Mouse (Mus musculus) G1E (cell line): ENCODE results near the gene Ccser2. TPM values are rescaled to one million over a fixed set of nuclear protein-coding genes. Genes with fewer than 3 reads are reported as not detected.

Experiments used
- ATAC-seq: 2 replicates; pipeline ENCODE4 v1.8.0; 2016; ENCODE audit warnings: mild to moderate bottlenecking; ENCODE audit not compliant: insufficient number of reproducible peaks, poor library complexity, low FRiP score, severe bottlenecking; ENCODE audit errors: extremely low read depth
- DNase-seq: peaks from one replicate; pipeline ENCODE4 v3.0.0; 2012; ENCODE audit warnings: low spot score
- H3K27me3 ChIP-seq: 2 replicates; pipeline ENCODE4 v1.6.1; 2012; ENCODE audit warnings: mild to moderate bottlenecking, low read length, inconsistent platforms; ENCODE audit not compliant: insufficient read depth
- H3K36me3 ChIP-seq: replicated peaks from 2 replicates; pipeline ENCODE3; 2012; ENCODE audit warnings: mild to moderate bottlenecking, inconsistent platforms
- H3K4me1 ChIP-seq: 2 replicates; pipeline ENCODE4 v1.6.1; 2012; ENCODE audit warnings: low read depth, low read length, inconsistent platforms, mixed read lengths; ENCODE audit not compliant: insufficient read depth
- H3K4me3 ChIP-seq: 2 replicates; pipeline ENCODE4 v1.5.1; 2012; ENCODE audit warnings: low read depth, mild to moderate bottlenecking, inconsistent platforms, low read length, moderate library complexity, mixed read lengths
- H3K9me3 ChIP-seq: replicated peaks from 2 replicates; pipeline ENCODE4 v1.6.1; 2012; ENCODE audit warnings: inconsistent platforms
- CTCF ChIP-seq: IDR thresholded peaks from 2 replicates; pipeline ENCODE4 v1.5.1; 2012; ENCODE audit warnings: low read depth, low read length, inconsistent platforms, mixed read lengths
- GATA1 ChIP-seq: IDR thresholded peaks from 2 replicates; pipeline ENCODE4 v1.6.1; 2012; ENCODE audit warnings: borderline replicate concordance, low read length, inconsistent platforms, mixed read lengths
- GATA2 ChIP-seq: IDR thresholded peaks from 2 replicates; pipeline ENCODE4 v1.6.1; 2012; ENCODE audit warnings: low read depth, low read length, inconsistent platforms, borderline replicate concordance
- POLR2AphosphoS5 ChIP-seq: IDR thresholded peaks from 2 replicates; pipeline ENCODE4 v1.6.1; 2012; ENCODE audit warnings: low read depth, low read length, inconsistent platforms; ENCODE audit not compliant: insufficient replicate concordance
- TAL1 ChIP-seq: conservative IDR thresholded peaks from 2 replicates; pipeline ENCODE4 v1.6.1; 2012; ENCODE audit warnings: low read depth, low read length, inconsistent platforms, mixed read lengths
- polyA plus RNA-seq: library from polyadenylated mRNA; stranded (reverse); fragments of >175 nt; gene quantifications from 2 replicates; pipeline ENCODE4 v1.2.3, GENCODE M21; 2012
- total RNA-seq, 2 experiments: library from RNA; stranded (forward) in 1 of 2; stranded (reverse) in 1 of 2; fragments of 200-1000 nt in 1 of 2; fragments of >200 nt in 1 of 2; fragmentation: Nextera tagmentation in 1 of 2; gene quantifications; 2 replicates each; pipeline ENCODE4 v1.2.3; 2014 to 2017

Gene Ccser2
- total RNA-seq (2014; fragmentation: Nextera tagmentation) (15.0 and 16.9 TPM in 2 replicates), total RNA-seq (2017) (7.3 and 7.5 TPM in 2 replicates), polyA plus RNA-seq (0.53 and 0.55 TPM in 2 replicates)

DNA sequence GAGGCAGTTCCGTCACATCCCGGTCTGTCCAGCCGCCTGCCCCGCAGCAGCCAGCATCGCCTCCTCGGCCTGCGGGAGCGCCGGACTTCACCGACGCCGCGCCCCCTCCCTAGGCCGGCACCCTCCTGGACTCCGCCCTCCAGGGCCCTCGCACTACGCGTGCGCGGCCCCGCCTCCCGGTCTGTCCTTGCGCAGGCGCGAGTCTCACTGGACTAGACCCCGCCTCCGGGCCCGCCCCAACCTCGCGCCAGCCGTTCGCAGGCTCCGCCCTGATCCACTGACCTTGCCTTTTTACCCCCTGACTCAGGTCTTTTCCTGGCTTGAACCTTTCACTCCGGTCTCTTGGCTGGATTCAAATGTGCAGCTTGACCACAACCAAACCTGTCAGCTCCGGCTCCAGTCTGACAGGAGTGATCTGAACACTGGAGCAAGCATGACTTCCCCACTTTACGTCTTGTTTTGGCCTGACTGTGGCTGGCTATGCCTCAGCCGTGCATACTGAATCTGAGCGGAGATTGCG is at the start of gene Ccser2:
TSS of gene Ccser2 (minus strand) at position 150 of the 520 bp plus-strand sequence.
- ATAC-seq = peak; percentile 90
- peaks cover 17% of the 10 kb centered on the region for H3K4me1 ChIP-seq
- no peaks in the 10 kb centered on the region for H3K27me3 ChIP-seq
- peak within 1 kb of the TSS; percentile 95 for H3K4me3 ChIP-seq
- no peaks in the 10 kb centered on the region for H3K9me3 ChIP-seq
- no peaks in the 10 kb centered on the region for H3K36me3 ChIP-seq
- TF ChIP-seq GATA2 (no peak), GATA1 (no peak), TAL1 (no peak), CTCF (no peak)
- peak; percentile 83 for DNase-seq

DNA sequence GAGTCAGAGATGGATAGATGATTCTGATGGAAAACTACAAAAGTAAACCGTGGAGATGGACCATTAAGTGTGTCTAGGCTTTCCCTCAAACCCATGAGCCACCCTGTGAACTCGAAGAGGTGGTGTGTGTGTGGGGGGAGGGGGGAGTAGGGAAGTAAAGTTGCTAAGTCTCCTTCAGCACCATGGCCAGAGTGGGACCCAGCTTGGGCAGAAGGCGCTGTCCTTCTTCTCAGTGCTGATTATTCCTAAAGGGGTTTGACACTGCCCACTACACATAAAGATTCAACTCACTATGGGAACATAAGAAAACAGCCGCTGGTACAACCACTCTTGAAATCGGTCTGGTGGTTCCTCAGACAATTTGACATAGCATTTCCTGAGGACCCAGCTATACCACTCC is 47.3 kb upstream of the Ccser2 start:
- Histone ChIP-seq H3K4me3 (no peak overlapping the region), H3K36me3 (no peaks in the 10 kb centered on the region), H3K9me3 (no peaks in the 10 kb centered on the region), H3K4me1 (no peaks in the 10 kb centered on the region), H3K27me3 (no peaks in the 10 kb centered on the region)
- no peak for ATAC-seq
- no peak for TF ChIP-seq TAL1
- TF ChIP-seq CTCF = no peak
- DNase-seq = no peak

DNA sequence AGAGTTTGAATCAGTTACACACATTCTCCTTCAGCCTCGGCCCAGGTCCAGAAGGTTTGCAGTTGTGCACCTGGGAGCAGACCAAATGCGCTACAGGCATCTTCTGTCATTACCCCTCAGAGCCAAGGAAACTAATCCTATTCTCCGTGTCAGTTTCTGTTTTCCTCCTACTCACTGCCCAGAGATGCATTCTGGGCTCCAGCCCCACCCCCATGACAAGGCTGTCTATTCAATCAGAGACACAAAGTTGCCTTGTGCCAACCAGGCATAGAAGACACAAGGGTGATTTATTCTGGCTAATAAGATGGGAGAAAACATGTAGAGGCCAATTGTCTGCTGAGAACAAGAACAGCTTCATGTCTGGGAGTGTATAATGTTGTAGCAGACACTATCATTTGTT is 45.1 kb upstream of the Ccser2 start:
- Histone ChIP-seq H3K4me1 (no peaks in the 10 kb centered on the region), H3K36me3 (no peaks in the 10 kb centered on the region), H3K27me3 (no peaks in the 10 kb centered on the region), H3K9me3 (no peaks in the 10 kb centered on the region), H3K4me3 (no peak overlapping the region)
- DNase-seq = no peak
- TF ChIP-seq CTCF = no peak
- no peak for TF ChIP-seq GATA1
- no peak for TF ChIP-seq TAL1
- no peak for ATAC-seq

DNA sequence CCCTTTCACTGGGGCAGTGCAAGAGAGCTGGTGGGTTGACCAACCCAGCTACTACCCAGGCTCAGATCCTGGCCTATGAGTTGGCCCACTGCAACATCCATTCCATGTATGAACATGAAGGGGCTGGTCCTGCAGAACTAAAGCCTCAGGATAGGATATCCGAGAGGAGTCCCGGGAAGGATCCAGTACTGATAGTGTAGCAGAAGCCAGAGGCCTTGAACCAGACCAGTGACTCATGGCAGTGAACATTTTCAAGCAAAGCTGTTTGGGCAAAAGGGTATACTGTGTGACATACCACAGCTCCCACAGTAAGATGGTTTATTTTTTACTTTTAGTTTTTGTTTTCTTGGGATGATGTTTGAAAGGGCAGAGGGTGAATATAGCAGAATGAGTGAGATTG is 41.1 kb upstream of the Ccser2 start:
- no peak for TF ChIP-seq CTCF
- no peak for TF ChIP-seq GATA1
- no peak for TF ChIP-seq GATA2
- TF ChIP-seq TAL1 = no peak
- no peak for TF ChIP-seq POLR2AphosphoS5
- DNase-seq = no peak
- Histone ChIP-seq H3K4me1 (no peaks in the 10 kb centered on the region), H3K36me3 (no peaks in the 10 kb centered on the region), H3K27me3 (no peaks in the 10 kb centered on the region), H3K9me3 (no peaks in the 10 kb centered on the region), H3K4me3 (no peak overlapping the region)
- no peak for ATAC-seq

DNA sequence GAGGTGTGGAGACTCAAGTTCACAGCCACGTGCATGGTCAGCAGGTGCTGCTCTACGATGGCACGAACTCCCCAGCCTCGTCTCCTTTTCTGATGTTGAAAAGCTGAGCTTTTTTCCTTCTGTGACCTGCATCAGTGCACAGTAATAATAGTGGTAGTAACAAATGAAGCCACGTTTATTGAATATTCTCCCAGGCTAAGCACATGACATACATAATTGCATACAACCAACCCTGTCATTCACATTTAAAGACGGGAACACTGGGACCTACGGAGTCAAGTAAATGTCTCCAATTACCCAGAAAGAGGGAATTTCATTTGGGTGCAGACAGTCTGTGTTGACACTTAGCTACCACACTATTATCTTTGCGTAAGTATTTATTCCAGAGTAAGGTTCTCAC is 37.9 kb upstream of the Ccser2 start:
- TF ChIP-seq GATA2 = no peak
- TF ChIP-seq POLR2AphosphoS5 = no peak
- TF ChIP-seq CTCF = no peak
- no peak for TF ChIP-seq GATA1
- TF ChIP-seq TAL1 = no peak
- Histone ChIP-seq H3K27me3 (no peaks in the 10 kb centered on the region), H3K4me1 (no peaks in the 10 kb centered on the region), H3K36me3 (no peaks in the 10 kb centered on the region), H3K4me3 (no peak overlapping the region), H3K9me3 (no peaks in the 10 kb centered on the region)
- ATAC-seq (no peak), DNase-seq (no peak)

DNA sequence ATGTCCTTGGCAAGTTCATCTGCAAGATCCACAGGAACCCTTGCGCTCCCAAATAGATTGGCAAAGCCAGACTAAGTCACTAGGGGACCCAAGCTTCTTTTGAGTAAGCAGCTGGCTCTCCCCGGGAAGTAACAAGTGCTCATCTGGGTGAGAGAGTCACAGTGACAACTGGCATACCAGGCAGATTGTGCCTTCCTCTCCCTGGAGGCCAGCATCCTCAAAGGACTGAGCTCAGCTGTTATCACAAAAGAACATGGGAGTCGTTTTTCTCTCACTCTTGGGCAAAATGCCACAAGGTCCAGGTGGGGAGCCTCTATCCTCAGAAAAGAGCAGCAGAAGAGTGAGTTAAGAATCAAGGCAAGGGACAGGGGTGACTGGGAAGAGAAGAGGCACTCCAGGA is 37.3 kb upstream of the Ccser2 start:
- Histone ChIP-seq H3K4me1 (no peaks in the 10 kb centered on the region), H3K36me3 (no peaks in the 10 kb centered on the region), H3K27me3 (no peaks in the 10 kb centered on the region), H3K9me3 (no peaks in the 10 kb centered on the region), H3K4me3 (no peak overlapping the region)
- no peak for ATAC-seq
- TF ChIP-seq TAL1 (no peak), CTCF (no peak), GATA2 (no peak)
- no peak for DNase-seq

DNA sequence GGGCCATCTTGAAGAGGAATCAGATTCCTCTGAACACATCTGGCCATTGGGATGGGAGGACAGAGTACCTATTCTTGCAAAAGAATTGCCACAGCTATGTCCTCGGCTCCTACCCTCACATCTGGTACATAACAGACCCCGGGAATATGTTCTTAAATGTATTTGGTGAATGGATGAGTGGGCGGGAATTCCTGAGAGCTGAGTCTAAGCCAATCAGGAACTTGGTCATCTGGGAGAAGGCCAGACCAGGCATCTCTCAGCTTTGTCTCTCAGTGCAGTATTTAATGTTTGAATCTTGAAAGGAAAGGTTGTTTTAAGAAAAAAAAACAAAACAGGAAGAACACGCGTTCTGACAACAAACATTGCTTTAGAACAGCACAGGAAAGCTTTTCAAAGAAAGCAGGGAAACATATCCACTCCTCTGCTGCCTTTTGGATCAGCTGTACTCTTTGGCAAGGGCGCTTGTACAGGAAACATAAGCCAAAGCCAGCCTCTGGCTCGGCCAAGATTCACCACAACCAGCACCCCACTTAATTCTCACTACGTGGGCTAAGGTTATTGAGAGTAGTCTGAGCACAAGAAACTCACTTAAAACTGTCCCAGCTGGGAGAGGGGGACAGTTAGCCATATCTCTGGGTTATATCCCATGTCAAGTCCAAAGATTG is 35.0 kb upstream of the Ccser2 start:
- Histone ChIP-seq H3K4me1 (no peaks in the 10 kb centered on the region), H3K36me3 (no peaks in the 10 kb centered on the region), H3K4me3 (no peak overlapping the region), H3K27me3 (no peaks in the 10 kb centered on the region), H3K9me3 (no peaks in the 10 kb centered on the region)
- no peak for DNase-seq
- ATAC-seq = no peak
- TF ChIP-seq TAL1 (no peak), GATA2 (no peak), CTCF (no peak)
